Mouse (Mus musculus) ES-E14 (cell line): ENCODE results near the gene Repin1.

Experiments
- CHD2 ChIP-seq: IDR thresholded peaks from 2 replicates; pipeline ENCODE4 v1.6.1; 2014; ENCODE audit warnings: mild to moderate bottlenecking, low read depth, low read length, inconsistent platforms
- ZC3H11A ChIP-seq: IDR thresholded peaks from 2 replicates; pipeline ENCODE4 v1.6.1; 2012; ENCODE audit warnings: low read depth, mild to moderate bottlenecking, inconsistent platforms, low read length, borderline replicate concordance

GRCm38 (mm10) chr6:48572014-48572413, 21.7 kb upstream of the Repin1 start:
- TF ChIP-seq ZC3H11A, result no peak
- TF ChIP-seq CHD2, result no peak
